Comparison of ENCODE assay signal across 13 mouse cellular contexts in the genomic region with DNA sequence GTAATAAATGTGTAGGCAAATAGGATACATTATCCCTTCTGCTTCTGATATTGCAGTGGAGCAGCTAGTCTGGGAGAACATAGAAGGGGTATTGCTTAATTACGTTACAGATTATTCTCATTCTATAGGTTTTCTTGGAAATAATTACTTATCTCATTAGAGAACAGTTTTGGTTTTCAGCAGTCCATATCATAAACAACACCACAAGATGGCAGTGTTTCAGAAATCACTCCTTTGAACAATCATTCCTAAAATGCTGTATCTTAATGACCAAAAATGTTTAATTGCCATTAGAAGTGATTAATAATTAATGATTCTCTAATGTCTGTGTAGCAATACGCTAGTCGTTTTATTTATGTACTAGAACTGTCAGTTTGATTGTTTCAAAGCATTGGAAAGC.
DNase-seq lines count a peak whose midpoint lies in the region; ATAC-seq and TF ChIP-seq lines count a peak whose summit lies in the region.
"Had no signal": no experiment of that assay in that cellular context is flagged by ENCODE, and none has a peak within 500 bp of the region (broad histone marks: within the 10 kb centered on the region; RNA-seq: fewer than 3 reads in every experiment).

No protein-coding gene starts in this region.

- no peak overlapping the region for H3K27ac ChIP-seq in forebrain, embryonic 13.5 days
- H3K27ac ChIP-seq in forebrain, embryonic 10.5 days = no peak overlapping the region
- no peak overlapping the region for H3K27ac ChIP-seq in hindbrain, postnatal 0 days
- H3K27ac ChIP-seq: gastrocnemius, adult 2 months had no signal

- no peak overlapping the region for H3K4me2 ChIP-seq in forebrain, embryonic 13.5 days
- no peak overlapping the region for H3K4me2 ChIP-seq in hindbrain, postnatal 0 days (ENCODE audit: low read depth, low read length)

- no peaks in the 10 kb centered on the region for H3K36me3 ChIP-seq in forebrain, embryonic 13.5 days (ENCODE audit: poor library complexity, severe bottlenecking)
- no peaks in the 10 kb centered on the region for H3K36me3 ChIP-seq in forebrain, embryonic 10.5 days (replicated peaks)
- no peaks in the 10 kb centered on the region for H3K36me3 ChIP-seq in E14TG2a.4 (ENCODE audit: insufficient read depth, low read length)
- H3K36me3 ChIP-seq in hindbrain, postnatal 0 days (ENCODE audit: insufficient read depth, low read length) = no peaks in the 10 kb centered on the region

- WGBS in forebrain, embryonic 13.5 days = 43% methylated on average over 3 of the region's 3 CpGs
- 63% methylated on average over 3 of the region's 3 CpGs for WGBS in forebrain, embryonic 10.5 days
- WGBS in hindbrain, postnatal 0 days = 44% methylated on average over 3 of the region's 3 CpGs

- no peak overlapping the region for H3K9ac ChIP-seq in forebrain, embryonic 13.5 days
- no peak overlapping the region for H3K9ac ChIP-seq in hindbrain, postnatal 0 days (replicated peaks; ENCODE audit: low read length)

- H3K27me3 ChIP-seq in forebrain, embryonic 13.5 days = no peaks in the 10 kb centered on the region
- no peaks in the 10 kb centered on the region for H3K27me3 ChIP-seq in forebrain, embryonic 10.5 days (ENCODE audit: poor library complexity, severe bottlenecking)
- no peaks in the 10 kb centered on the region for H3K27me3 ChIP-seq in E14TG2a.4 (ENCODE audit: insufficient read depth, low read length)
- H3K27me3 ChIP-seq in hindbrain, postnatal 0 days (ENCODE audit: insufficient read depth, low read length) = no peaks in the 10 kb centered on the region
- H3K27me3 ChIP-seq: megakaryocyte, embryonic 14.5 days had no signal

- no peaks in the 10 kb centered on the region for H3K9me3 ChIP-seq in forebrain, embryonic 13.5 days (replicated peaks)
- no peaks in the 10 kb centered on the region for H3K9me3 ChIP-seq in forebrain, embryonic 10.5 days
- H3K9me3 ChIP-seq in E14TG2a.4 (ENCODE audit: low read length) = no peaks in the 10 kb centered on the region
- H3K9me3 ChIP-seq in hindbrain, postnatal 0 days (ENCODE audit: low read length) = no peaks in the 10 kb centered on the region
- H3K9me3 ChIP-seq: megakaryocyte, embryonic 14.5 days had no signal

- TF ChIP-seq CTCF in E14TG2a.4 (conservative IDR thresholded peaks at IDR 0.05; ENCODE audit: low read length) = peak; percentile 43
- TF ChIP-seq CTCF in hindbrain, postnatal 0 days (IDR thresholded peaks at IDR 0.05; ENCODE audit: low read depth) = peak; percentile 55

- no peaks in the 10 kb centered on the region for H3K4me1 ChIP-seq in forebrain, embryonic 13.5 days
- H3K4me1 ChIP-seq in forebrain, embryonic 10.5 days = no peaks in the 10 kb centered on the region
- no peaks in the 10 kb centered on the region for H3K4me1 ChIP-seq in E14TG2a.4 (replicated peaks; ENCODE audit: low read depth, low read length)
- no peaks in the 10 kb centered on the region for H3K4me1 ChIP-seq in hindbrain, postnatal 0 days (ENCODE audit: insufficient read depth, low read length)
- H3K4me1 ChIP-seq: megakaryocyte, embryonic 14.5 days had no signal

- no peak overlapping the region for H3K4me3 ChIP-seq in forebrain, embryonic 13.5 days
- H3K4me3 ChIP-seq in forebrain, embryonic 10.5 days = no peak overlapping the region
- H3K4me3 ChIP-seq in E14TG2a.4 (replicated peaks; ENCODE audit: low read length) = no peak overlapping the region
- no peak overlapping the region for H3K4me3 ChIP-seq in hindbrain, postnatal 0 days (ENCODE audit: low read length)
- H3K4me3 ChIP-seq: gastrocnemius, adult 2 months; megakaryocyte, embryonic 14.5 days had no signal

- DNase-seq in forebrain, embryonic 10.5 days (ENCODE audit: extremely low spot score, low spot score) = no peak
- DNase-seq in left cerebral cortex, adult 11 months (ENCODE audit: low spot score) = peak; percentile 2
- DNase-seq in left cerebral cortex, adult 9 months (ENCODE audit: low spot score in 2 of 2) = no peak
- DNase-seq in hindbrain, postnatal 0 days (ENCODE audit: low spot score) = peak; percentile 55
- DNase-seq in ovary, postnatal 10 days (ENCODE audit: low spot score) = no peak
- DNase-seq in kidney, postnatal 10 days = no peak
- DNase-seq: adrenal gland, postnatal 25 days; cerebellum, adult 2 months; gastrocnemius, adult 2 months; kidney, adult 2 months had no signal

- peak; percentile 19; the same call in 1 of the 2 replicates for ATAC-seq in forebrain, embryonic 13.5 days
- no peak for ATAC-seq in hindbrain, postnatal 0 days

Comparison
In these comparisons a context has a peak if more than half of its experiments do, and no peak if none do; other contexts are left out.
1. DNase-seq: peak in left cerebral cortex, adult 11 months (single experiment) and hindbrain, postnatal 0 days (single experiment); none in forebrain, embryonic 10.5 days (single experiment), left cerebral cortex, adult 9 months (0 of 2), ovary, postnatal 10 days (single experiment) and kidney, postnatal 10 days (single experiment).